Mouse (Mus musculus): ENCODE measurements around the gene Gm8909.

GRCm38 (mm10) chr17:36205456-36205855 lies 37.1 kb upstream of the Gm8909 start:
- no peak for TF ChIP-seq CTCF (IDR thresholded peaks at IDR 0.05; ENCODE audit: extremely low read depth, insufficient read depth, insufficient read length, insufficient replicate concordance)
- TF ChIP-seq POLR2A (IDR thresholded peaks at IDR 0.05; ENCODE audit: low read depth, low read length), result no peak
